Mouse (Mus musculus): ENCODE results near the gene Spem1. TPM values are rescaled to one million over a fixed set of nuclear protein-coding genes. Genes with fewer than 3 reads are reported as not detected.

Spem1 gene
- total RNA-seq, 2 experiments from 2014 or later: not detected

GRCm38 (mm10) chr11:69774961-69775360, 47.0 kb downstream of the Spem1 start:
- no peak for ATAC-seq (replicated peaks; ENCODE audit: poor library complexity, severe bottlenecking)

Other genes starting within 250 kb of the Spem1 start
Only the 30 nearest of the 44 such genes appear.
- 40.7 and 48.6 TPM in 2 replicates for gene Mpdu1, start 159.5 kb downstream of the Spem1 start, total RNA-seq (2014; fragmentation: Nextera tagmentation)
- 58.5 and 67.9 TPM in 2 replicates for gene Mpdu1, start 159.5 kb downstream of the Spem1 start, total RNA-seq (2017)
- gene Cd68, start 156.0 kb downstream of the Spem1 start, total RNA-seq (2014; fragmentation: Nextera tagmentation): 29.7 and 52.0 TPM in 2 replicates
- gene Cd68, start 156.0 kb downstream of the Spem1 start, total RNA-seq (2017): 27.0 and 47.7 TPM in 2 replicates
- gene Eif4a1, start 149.8 kb downstream of the Spem1 start, total RNA-seq (2014; fragmentation: Nextera tagmentation): 969 and 995 TPM in 2 replicates
- 1,214 and 1,335 TPM in 2 replicates for gene Eif4a1, start 149.8 kb downstream of the Spem1 start, total RNA-seq (2017)
- 99.4 and 106 TPM in 2 replicates for gene Senp3, start 140.1 kb downstream of the Spem1 start, total RNA-seq (2014; fragmentation: Nextera tagmentation)
- 95.6 and 98.9 TPM in 2 replicates for gene Senp3, start 140.1 kb downstream of the Spem1 start, total RNA-seq (2017)
- 5.4 and 27.7 TPM in 2 replicates for gene Tnfsf13, start 136.4 kb downstream of the Spem1 start, total RNA-seq (2014; fragmentation: Nextera tagmentation)
- gene Tnfsf13, start 136.4 kb downstream of the Spem1 start, total RNA-seq (2017): 38.0 and 41.8 TPM in 2 replicates
- gene Tnfsf12, start 126.3 kb downstream of the Spem1 start, total RNA-seq (2014; fragmentation: Nextera tagmentation): 2.1 and 6.1 TPM in 2 replicates
- gene Tnfsf12, start 126.3 kb downstream of the Spem1 start, total RNA-seq (2017): 0.46 and 1.6 TPM in 2 replicates
- gene Tnfsfm13, start 126.1 kb downstream of the Spem1 start, total RNA-seq (2014; fragmentation: Nextera tagmentation): 4.9 and 6.6 TPM in 2 replicates
- 3.6 and 6.1 TPM in 2 replicates for gene Tnfsfm13, start 126.1 kb downstream of the Spem1 start, total RNA-seq (2017)
- gene Polr2a, start 63.5 kb downstream of the Spem1 start, total RNA-seq (2014; fragmentation: Nextera tagmentation): 153 and 165 TPM in 2 replicates
- gene Polr2a, start 63.5 kb downstream of the Spem1 start, total RNA-seq (2017): 30.2 and 38.5 TPM in 2 replicates
- gene Slc35g3, start 60.2 kb downstream of the Spem1 start, total RNA-seq (2014; fragmentation: Nextera tagmentation): not detected in 2 replicates
- gene Slc35g3, start 60.2 kb downstream of the Spem1 start, total RNA-seq (2017): not detected in 2 replicates
- gene Zbtb4, start 56.3 kb downstream of the Spem1 start, total RNA-seq (2014; fragmentation: Nextera tagmentation): 1.8 and 2.1 TPM in 2 replicates
- gene Zbtb4, start 56.3 kb downstream of the Spem1 start, total RNA-seq (2017): 0.26 and 0.43 TPM in 2 replicates
- gene Chrnb1, start 26.2 kb downstream of the Spem1 start, total RNA-seq (2014; fragmentation: Nextera tagmentation): not detected in 2 replicates
- gene Chrnb1, start 26.2 kb downstream of the Spem1 start, total RNA-seq (2017): 0.82 TPM in 1 of 2 replicates, not detected in the other
- 1.6 and 2.9 TPM in 2 replicates for gene Fgf11, start 20.3 kb downstream of the Spem1 start, total RNA-seq (2014; fragmentation: Nextera tagmentation)
- gene Fgf11, start 20.3 kb downstream of the Spem1 start, total RNA-seq (2017): not detected in 2 replicates
- gene Tmem102, start 16.6 kb downstream of the Spem1 start, total RNA-seq (2014; fragmentation: Nextera tagmentation): not detected in 2 replicates
- not detected in 2 replicates for gene Tmem102, start 16.6 kb downstream of the Spem1 start, total RNA-seq (2017)
- gene Gm39566, start 6.9 kb downstream of the Spem1 start, total RNA-seq (2014; fragmentation: Nextera tagmentation): not detected in 2 replicates
- gene Gm39566, start 6.9 kb downstream of the Spem1 start, total RNA-seq (2017): not detected in 2 replicates
- not detected in 2 replicates for gene Spem2, start 3.7 kb downstream of the Spem1 start, total RNA-seq (2014; fragmentation: Nextera tagmentation)
- not detected in 2 replicates for gene Spem2, start 3.7 kb downstream of the Spem1 start, total RNA-seq (2017)
- gene Nlgn2, start 15.6 kb upstream of the Spem1 start, total RNA-seq (2014; fragmentation: Nextera tagmentation): 13.5 and 33.1 TPM in 2 replicates
- gene Nlgn2, start 15.6 kb upstream of the Spem1 start, total RNA-seq (2017): 4.0 and 7.4 TPM in 2 replicates
- gene Tmem256, start 16.3 kb upstream of the Spem1 start, total RNA-seq (2014; fragmentation: Nextera tagmentation): 294 and 359 TPM in 2 replicates
- 118 and 164 TPM in 2 replicates for gene Tmem256, start 16.3 kb upstream of the Spem1 start, total RNA-seq (2017)
- gene Plscr3, start 24.2 kb upstream of the Spem1 start, total RNA-seq (2014; fragmentation: Nextera tagmentation): 108 and 109 TPM in 2 replicates
- 24.9 and 25.2 TPM in 2 replicates for gene Plscr3, start 24.2 kb upstream of the Spem1 start, total RNA-seq (2017)
- 0.60 TPM in 1 of 2 replicates, not detected in the other for gene Tnk1, start 36.5 kb upstream of the Spem1 start, total RNA-seq (2014; fragmentation: Nextera tagmentation)
- gene Tnk1, start 36.5 kb upstream of the Spem1 start, total RNA-seq (2017): not detected in 2 replicates
- gene Tmem95, start 55.8 kb upstream of the Spem1 start, total RNA-seq (2014; fragmentation: Nextera tagmentation): not detected in 2 replicates
- gene Tmem95, start 55.8 kb upstream of the Spem1 start, total RNA-seq (2017): not detected in 2 replicates
- gene Kctd11, start 59.2 kb upstream of the Spem1 start, total RNA-seq (2014; fragmentation: Nextera tagmentation): 0.41 and 4.2 TPM in 2 replicates
- gene Kctd11, start 59.2 kb upstream of the Spem1 start, total RNA-seq (2017): 1.1 and 2.6 TPM in 2 replicates
- 52.4 and 65.1 TPM in 2 replicates for gene Acap1, start 73.4 kb upstream of the Spem1 start, total RNA-seq (2014; fragmentation: Nextera tagmentation)
- 47.0 and 50.7 TPM in 2 replicates for gene Acap1, start 73.4 kb upstream of the Spem1 start, total RNA-seq (2017)
- 1.3 and 3.5 TPM in 2 replicates for gene 2810408A11Rik, start 78.8 kb upstream of the Spem1 start, total RNA-seq (2014; fragmentation: Nextera tagmentation)
- gene 2810408A11Rik, start 78.8 kb upstream of the Spem1 start, total RNA-seq (2017): 3.6 and 6.4 TPM in 2 replicates
- gene Neurl4, start 78.9 kb upstream of the Spem1 start, total RNA-seq (2014; fragmentation: Nextera tagmentation): 32.0 and 38.9 TPM in 2 replicates
- 20.7 and 27.5 TPM in 2 replicates for gene Neurl4, start 78.9 kb upstream of the Spem1 start, total RNA-seq (2017)
- 71.5 and 99.8 TPM in 2 replicates for gene Gps2, start 91.7 kb upstream of the Spem1 start, total RNA-seq (2014; fragmentation: Nextera tagmentation)
- gene Gps2, start 91.7 kb upstream of the Spem1 start, total RNA-seq (2017): 47.1 and 58.2 TPM in 2 replicates
- 1,453 and 1,476 TPM in 2 replicates for gene Eif5a, start 99.8 kb upstream of the Spem1 start, total RNA-seq (2014; fragmentation: Nextera tagmentation)
- gene Eif5a, start 99.8 kb upstream of the Spem1 start, total RNA-seq (2017): 890 and 976 TPM in 2 replicates
- gene Ybx2, start 113.6 kb upstream of the Spem1 start, total RNA-seq (2014; fragmentation: Nextera tagmentation): not detected in 2 replicates
- gene Ybx2, start 113.6 kb upstream of the Spem1 start, total RNA-seq (2017): 2.1 TPM in 1 of 2 replicates, not detected in the other
- gene Slc2a4, start 126.0 kb upstream of the Spem1 start, total RNA-seq (2014; fragmentation: Nextera tagmentation): not detected in 2 replicates
- not detected in 2 replicates for gene Slc2a4, start 126.0 kb upstream of the Spem1 start, total RNA-seq (2017)
- gene Cldn7, start 142.6 kb upstream of the Spem1 start, total RNA-seq (2014; fragmentation: Nextera tagmentation): not detected in 2 replicates
- gene Cldn7, start 142.6 kb upstream of the Spem1 start, total RNA-seq (2017): not detected in 2 replicates
- 191 and 254 TPM in 2 replicates for gene Ctdnep1, start 159.0 kb upstream of the Spem1 start, total RNA-seq (2014; fragmentation: Nextera tagmentation)
- gene Ctdnep1, start 159.0 kb upstream of the Spem1 start, total RNA-seq (2017): 19.3 and 23.8 TPM in 2 replicates

All from granulocyte monocyte progenitor cell, adult 5-6 weeks (primary cell).